In genomic region chr7:135735691-135736580, GRCm38 (mm10) we compare ENCODE assay signal across 8 mouse cellular contexts. TPM values are rescaled to one million over a fixed set of nuclear protein-coding genes. Genes with fewer than 3 reads are reported as not detected.
A peak's percentile ranks its signal among the peaks of the same experiment; 100 is the strongest.
DNase-seq lines count a peak whose midpoint lies in the region; ATAC-seq lines count a peak whose summit lies in the region.

No protein-coding gene starts in this region.

- H3K27me3 ChIP-seq in hindbrain, embryonic 11.5 days (ENCODE audit: control insufficient read depth, insufficient read depth, low read length): no peaks in the 10 kb centered on the region

- no peaks in the 10 kb centered on the region for H3K4me1 ChIP-seq in hindbrain, embryonic 11.5 days (replicated peaks; ENCODE audit: control insufficient read depth, insufficient read depth, low read length)

- 23% methylated on average over 31 of the region's 31 CpGs for WGBS in hindbrain, embryonic 11.5 days

- no peak overlapping the region for H3K27ac ChIP-seq in hindbrain, embryonic 11.5 days (ENCODE audit: low read depth, low read length)

- no peak overlapping the region for H3K4me3 ChIP-seq in hindbrain, embryonic 11.5 days (ENCODE audit: low read depth, low read length)

- H3K9me3 ChIP-seq in hindbrain, embryonic 11.5 days (ENCODE audit: control insufficient read depth, low read length): no peaks in the 10 kb centered on the region

- peak overlapping the region; percentile 8; the same call in 1 of the 2 replicates for H3K4me2 ChIP-seq in hindbrain, embryonic 11.5 days (replicated peaks; ENCODE audit: low read depth, low read length)

- H3K36me3 ChIP-seq in hindbrain, embryonic 11.5 days (ENCODE audit: control insufficient read depth, insufficient read depth, low read length): no peaks in the 10 kb centered on the region

- ATAC-seq in hindbrain, embryonic 11.5 days (ENCODE audit: low FRiP score): peak; percentile 87

- DNase-seq in MN1 (ENCODE audit: low spot score): peak; percentile 78
- peak; percentile 78 for DNase-seq in cerebellum, adult 9-11 months
- DNase-seq in frontal cortex, adult 2 months (ENCODE audit: extremely low spot score in 1 of 2, low spot score in 1 of 2): peak; percentile 65 to 95
- DNase-seq in hindbrain, embryonic 11.5 days (ENCODE audit: low spot score): peak; percentile 89
- peak; percentile 86 for DNase-seq in layer of hippocampus, postnatal 10 days (ENCODE audit: low spot score in 2 of 2)
- DNase-seq in lung, postnatal 10 days: peak; percentile 90
- DNase-seq in ovary, postnatal 36 days (ENCODE audit: low spot score): peak; percentile 83
- DNase-seq in thymus, postnatal 14 days: peak; percentile 94

- H3K9ac ChIP-seq in hindbrain, embryonic 11.5 days (ENCODE audit: low read depth, low read length): no peak overlapping the region

RNA-seq across cellular contexts. Expression of gene Mki67, which starts 19.8 kb away (rescaled TPM):
- 0.61 and 0.68 TPM in 2 replicates for polyA plus RNA-seq in frontal cortex, adult 2 months (2012; rRNA removed)
- 49.7 and 57.5 TPM in 2 replicates for polyA plus RNA-seq in hindbrain, embryonic 11.5 days (2014; fragmentation: Nextera tagmentation; extraction: Ambion mirVana)
- 1 to 10 TPM; 9.9 TPM for total RNA-seq in layer of hippocampus, postnatal 10 days (2021)

Comparison
In these comparisons a context has a peak if more than half of its experiments do, and no peak if none do; other contexts are left out.
1. RNA of gene Mki67, which starts 19.8 kb away (polyA plus RNA-seq): 49.7 to 57.5 TPM in hindbrain, embryonic 11.5 days; 0.61 to 0.68 TPM in frontal cortex, adult 2 months; every median in the first group is over 10 times any median in the second.
2. Peak in every context shown above with its lines, with median percentiles within 50 percentile points of each other: DNase-seq.